Mouse (Mus musculus) stomach, embryonic 16.5 days (tissue): ENCODE data around the gene Mrpl9. TPM values are rescaled to one million over a fixed set of nuclear protein-coding genes. Genes with fewer than 3 reads are reported as not detected.

Experiments used
- ATAC-seq: fragments of 200-750 bp; cut with Nextera tagmentation; 2 replicates; pipeline ENCODE4 v1.8.0; 2017; ENCODE audit warnings: moderate number of reproducible peaks, moderate TSS enrichment; ENCODE audit not compliant: insufficient read depth, low FRiP score
- H3K27ac ChIP-seq: fragments of 300-500 bp; sonication (generic); 2 replicates; pipeline ENCODE4 v1.5.1; 2014; ENCODE audit warnings: low read length
- H3K27me3 ChIP-seq: fragments of 300-500 bp; sonication (generic); 2 replicates; pipeline ENCODE4 v1.6.1; 2014; ENCODE audit warnings: low read length, control low read depth, mixed read lengths; ENCODE audit not compliant: control insufficient read depth, insufficient read depth
- H3K36me3 ChIP-seq: fragments of 300-500 bp; sonication (generic); 2 replicates; pipeline ENCODE4 v1.6.1; 2014; ENCODE audit warnings: low read length; ENCODE audit not compliant: control insufficient read depth, insufficient read depth
- H3K4me1 ChIP-seq: fragments of 300-500 bp; sonication (generic); 2 replicates; pipeline ENCODE4 v1.6.1; 2014; ENCODE audit warnings: low read length, control low read depth, mixed read lengths; ENCODE audit not compliant: control insufficient read depth, insufficient read depth
- H3K4me2 ChIP-seq: fragments of 300-500 bp; sonication (generic); 2 replicates; pipeline ENCODE4 v1.6.1; 2014; ENCODE audit warnings: low read depth, low read length, mixed read lengths
- H3K4me3 ChIP-seq: fragments of 300-500 bp; sonication (generic); replicated peaks from 2 replicates; pipeline ENCODE4 v1.5.1; 2014; ENCODE audit warnings: mild to moderate bottlenecking, low read length
- H3K9ac ChIP-seq: fragments of 300-500 bp; sonication (generic); 2 replicates; pipeline ENCODE4 v1.6.1; 2014; ENCODE audit warnings: low read length
- H3K9me3 ChIP-seq: fragments of 300-500 bp; sonication (generic); replicated peaks from 2 replicates; pipeline ENCODE4 v1.6.1; 2016; ENCODE audit warnings: low read length, control low read depth; ENCODE audit not compliant: control insufficient read depth
- WGBS: fragments of 180-500 bp; shearing (Covaris S2); extraction: QIAGEN DNeasy Blood & Tissue Kit; methylation state at CpG from one replicate; pipeline ENCODE4 v1.1.7; 2014; 5-methylcytosine and 5-hydroxymethylcytosine counted together
- polyA plus RNA-seq: library from polyadenylated mRNA; unstranded; fragments of >200 nt; fragmentation: Nextera tagmentation; extraction: Ambion mirVana; gene quantifications from 2 replicates; pipeline ENCODE4 v1.2.1, GENCODE M21; 2015

Gene Mrpl9
- 67.8 and 71.8 TPM in 2 replicates for polyA plus RNA-seq

- whole genome bisulfite sequencing, result under 1% methylated on average over 39 of the region's 39 CpGs
- ATAC-seq, result peak; percentile 97
- Histone ChIP-seq H3K27me3 (no peaks in the 10 kb centered on the region; the same call in 1 of the 2 replicates), H3K9ac (peak within 1 kb of the TSS; percentile 95), H3K4me1 (no peaks in the 10 kb centered on the region), H3K27ac (peak within 1 kb of the TSS; percentile 63), H3K4me3 (peak within 1 kb of the TSS; percentile 91), H3K4me2 (peak within 1 kb of the TSS; percentile 65), H3K9me3 (no peaks in the 10 kb centered on the region), H3K36me3 (peaks cover 14% of the 10 kb centered on the region)
These were observed at the start of gene Mrpl9 for GRCm38 (mm10) chr3:94442951-94443596. TSS of gene Mrpl9 (plus strand) at chr3:94443318.

- H3K27ac ChIP-seq, result no peak overlapping the region
- no peaks in the 10 kb centered on the region for H3K4me1 ChIP-seq
- H3K27me3 ChIP-seq, result 0 out of 2 replicates have a peak, but pooled peaks cover 8% of the 10 kb centered on the region
- no peak for ATAC-seq
- H3K36me3 ChIP-seq, result no peaks in the 10 kb centered on the region
- H3K9ac ChIP-seq, result no peak overlapping the region
- 79% methylated on average over 1 of the region's 1 CpGs for whole genome bisulfite sequencing
- H3K9me3 ChIP-seq, result no peaks in the 10 kb centered on the region
- H3K4me2 ChIP-seq, result no peak overlapping the region
- no peak overlapping the region for H3K4me3 ChIP-seq
These were observed 46.8 kb upstream of the Mrpl9 start for GRCm38 (mm10) chr3:94396336-94396735.

GRCm38 (mm10) chr3:94396851-94397250, 46.3 kb upstream of the Mrpl9 start:
- Histone ChIP-seq H3K4me3 (no peak overlapping the region), H3K36me3 (no peaks in the 10 kb centered on the region), H3K9me3 (no peaks in the 10 kb centered on the region), H3K4me2 (no peak overlapping the region), H3K27me3 (0 out of 2 replicates have a peak, but pooled peaks cover 8% of the 10 kb centered on the region), H3K4me1 (no peaks in the 10 kb centered on the region), H3K9ac (no peak overlapping the region), H3K27ac (no peak overlapping the region)
- WGBS, result 72% methylated on average over 4 of the region's 4 CpGs
- no peak for ATAC-seq

- ATAC-seq, result no peak
- Histone ChIP-seq H3K9ac (peak within 1 kb of the TSS; percentile 40), H3K36me3 (no peaks in the 10 kb centered on the region), H3K4me1 (no peaks in the 10 kb centered on the region), H3K4me2 (peak within 1 kb of the TSS; percentile 54), H3K27ac (no peak within 1 kb of the TSS), H3K9me3 (no peaks in the 10 kb centered on the region), H3K4me3 (peak within 1 kb of the TSS; percentile 32), H3K27me3 (0 out of 2 replicates have a peak, but pooled peaks cover 8% of the 10 kb centered on the region)
- 65% methylated on average over 6 of the region's 6 CpGs for WGBS
These were observed 44.9 kb upstream of the Mrpl9 start, which contains the start of gene Lingo4 for GRCm38 (mm10) chr3:94398217-94398616. TSS of gene Lingo4 (plus strand) at chr3:94398517.

GRCm38 (mm10) chr3:94398943-94399481, 44.1 kb upstream of the Mrpl9 start:
- Histone ChIP-seq H3K27ac (no peak overlapping the region), H3K4me2 (peak overlapping the region; percentile 54), H3K4me1 (no peaks in the 10 kb centered on the region), H3K9ac (peak overlapping the region; percentile 40), H3K4me3 (peak overlapping the region; percentile 32), H3K9me3 (no peaks in the 10 kb centered on the region), H3K36me3 (no peaks in the 10 kb centered on the region), H3K27me3 (0 out of 2 replicates have a peak, but pooled peaks cover 8% of the 10 kb centered on the region)
- 3% methylated on average over 20 of the region's 20 CpGs for WGBS
- no peak for ATAC-seq

- H3K9ac ChIP-seq, result no peak overlapping the region; the same call in 1 of the 2 replicates
- WGBS, result 48% methylated on average over 5 of the region's 5 CpGs
- no peaks in the 10 kb centered on the region for H3K4me1 ChIP-seq
- no peak overlapping the region for H3K4me2 ChIP-seq
- H3K27ac ChIP-seq, result no peak overlapping the region
- 0 out of 2 replicates have a peak, but pooled peaks cover 8% of the 10 kb centered on the region for H3K27me3 ChIP-seq
- H3K9me3 ChIP-seq, result no peaks in the 10 kb centered on the region
- ATAC-seq, result no peak
- H3K4me3 ChIP-seq, result no peak overlapping the region
- no peaks in the 10 kb centered on the region for H3K36me3 ChIP-seq
These were observed 43.3 kb upstream of the Mrpl9 start for GRCm38 (mm10) chr3:94399663-94400310.

GRCm38 (mm10) chr3:94402451-94402850, 40.7 kb upstream of the Mrpl9 start:
- H3K36me3 ChIP-seq, result no peaks in the 10 kb centered on the region
- H3K9me3 ChIP-seq, result no peaks in the 10 kb centered on the region
- H3K27me3 ChIP-seq, result 0 out of 2 replicates have a peak, but pooled peaks cover 8% of the 10 kb centered on the region
- H3K4me2 ChIP-seq, result no peak overlapping the region
- H3K4me1 ChIP-seq, result no peaks in the 10 kb centered on the region
- H3K4me3 ChIP-seq, result no peak overlapping the region
- H3K9ac ChIP-seq, result no peak overlapping the region
- H3K27ac ChIP-seq, result no peak overlapping the region
- no peak for ATAC-seq
- WGBS, result 65% methylated on average over 8 of the region's 8 CpGs

- Histone ChIP-seq H3K27ac (no peak overlapping the region), H3K4me2 (no peak overlapping the region), H3K4me3 (no peak overlapping the region), H3K36me3 (no peaks in the 10 kb centered on the region), H3K9me3 (no peaks in the 10 kb centered on the region), H3K9ac (no peak overlapping the region), H3K4me1 (no peaks in the 10 kb centered on the region), H3K27me3 (0 out of 2 replicates have a peak, but pooled peaks cover 4% of the 10 kb centered on the region)
- WGBS, result 22% methylated on average over 7 of the region's 7 CpGs
- ATAC-seq, result no peak
These were observed 38.6 kb upstream of the Mrpl9 start for GRCm38 (mm10) chr3:94404366-94405054.
